ENCODE assay signal across 12 mouse cellular contexts in genomic region chr17:30335746-30336145, GRCm38 (mm10).
A peak's percentile ranks its signal among the peaks of the same experiment; 100 is the strongest.
DNase-seq lines count a peak whose midpoint lies in the region; ATAC-seq and TF ChIP-seq lines count a peak whose summit lies in the region.
"Had no signal": no experiment of that assay in that cellular context is flagged by ENCODE, and none has a peak within 500 bp of the region (broad histone marks: within the 10 kb centered on the region; RNA-seq: fewer than 3 reads in every experiment).

No protein-coding gene starts in this region.

- peak overlapping the region; percentile 24; the same call in 1 of the 2 replicates for H3K27ac ChIP-seq in gastrocnemius, adult 2 months
- peak overlapping the region; percentile 55; the same call in 1 of the 2 replicates for H3K27ac ChIP-seq in embryonic facial prominence, embryonic 10.5 days (replicated peaks)
- H3K27ac ChIP-seq in limb, embryonic 14.5 days (replicated peaks; ENCODE audit: low read depth, low read length): no peak overlapping the region
- no peak overlapping the region for H3K27ac ChIP-seq in neural tube, embryonic 15.5 days (replicated peaks)

- H3K4me1 ChIP-seq in embryonic facial prominence, embryonic 10.5 days: peaks cover 43% of the 10 kb centered on the region
- peaks cover 11% of the 10 kb centered on the region for H3K4me1 ChIP-seq in limb, embryonic 14.5 days (ENCODE audit: control insufficient read depth, insufficient read depth, low read length)
- H3K4me1 ChIP-seq in neural tube, embryonic 15.5 days: peaks cover 9% of the 10 kb centered on the region

- ATAC-seq in limb, embryonic 14.5 days (ENCODE audit: low FRiP score, low read depth): peak; percentile 37; the same call in 1 of the 2 replicates
- ATAC-seq in megakaryocyte-erythroid progenitor cell, adult 5-6 weeks (replicated peaks; ENCODE audit: low FRiP score, low TSS enrichment, poor library complexity, severe bottlenecking): no peak
- no peak for ATAC-seq in neural tube, embryonic 15.5 days (ENCODE audit: low FRiP score)

- no peaks in the 10 kb centered on the region for H3K9me3 ChIP-seq in embryonic facial prominence, embryonic 10.5 days
- no peaks in the 10 kb centered on the region for H3K9me3 ChIP-seq in limb, embryonic 14.5 days (ENCODE audit: control insufficient read depth, low read length)
- H3K9me3 ChIP-seq in neural tube, embryonic 15.5 days (replicated peaks): no peaks in the 10 kb centered on the region

- no peaks in the 10 kb centered on the region for H3K27me3 ChIP-seq in embryonic facial prominence, embryonic 10.5 days (replicated peaks; ENCODE audit: low read depth, poor library complexity, severe bottlenecking)
- H3K27me3 ChIP-seq in limb, embryonic 14.5 days (ENCODE audit: control insufficient read depth, insufficient read depth, low read length): no peaks in the 10 kb centered on the region
- H3K27me3 ChIP-seq in neural tube, embryonic 15.5 days (replicated peaks): no peaks in the 10 kb centered on the region

- no peak for TF ChIP-seq POLR2A in limb, embryonic 14.5 days (IDR thresholded peaks at IDR 0.05; ENCODE audit: borderline replicate concordance, extremely low read depth, insufficient read depth, insufficient read length)

- H3K4me2 ChIP-seq in limb, embryonic 14.5 days (replicated peaks; ENCODE audit: low read depth, low read length, severe bottlenecking): no peak overlapping the region
- H3K4me2 ChIP-seq in neural tube, embryonic 15.5 days: no peak overlapping the region

- H3K4me3 ChIP-seq in gastrocnemius, adult 2 months: no peak overlapping the region
- no peak overlapping the region for H3K4me3 ChIP-seq in embryonic facial prominence, embryonic 10.5 days
- no peak overlapping the region for H3K4me3 ChIP-seq in limb, embryonic 14.5 days (replicated peaks; ENCODE audit: low read length)
- no peak overlapping the region for H3K4me3 ChIP-seq in neural tube, embryonic 15.5 days (replicated peaks)
- H3K4me3 ChIP-seq: erythroblast, embryonic 14.5 days had no signal

- no peak for DNase-seq in gastrocnemius, adult 2 months
- no peak for DNase-seq in gastrocnemius, postnatal 4 days (ENCODE audit: low spot score in 2 of 2)
- peak; percentile 35 for DNase-seq in Muller cell, postnatal 12 days (ENCODE audit: inconsistent ontology term)
- DNase-seq in embryonic facial prominence, embryonic 10.5 days (ENCODE audit: low spot score): no peak
- DNase-seq in limb, embryonic 14.5 days (ENCODE audit: low spot score): peak; percentile 31
- DNase-seq in right cerebral cortex, adult 18-20 months: no peak
- DNase-seq: heart, postnatal 36 days; kidney, adult 2 months; lung, postnatal 10 days had no signal

- no peak overlapping the region for H3K9ac ChIP-seq in limb, embryonic 14.5 days (ENCODE audit: low read depth, low read length, severe bottlenecking)
- no peak overlapping the region for H3K9ac ChIP-seq in neural tube, embryonic 15.5 days (replicated peaks)

- WGBS in embryonic facial prominence, embryonic 10.5 days: 48% methylated on average over 8 of the region's 8 CpGs
- WGBS in limb, embryonic 14.5 days: 28% methylated on average over 8 of the region's 8 CpGs
- WGBS in neural tube, embryonic 15.5 days: 49% methylated on average over 8 of the region's 8 CpGs

- TF ChIP-seq CTCF in gastrocnemius, adult 2 months (IDR thresholded peaks at IDR 0.05): no peak

- intact Hi-C loops in gastrocnemius, adult 2 months (cut with DNase I): no loop called here

- no peaks in the 10 kb centered on the region for H3K36me3 ChIP-seq in embryonic facial prominence, embryonic 10.5 days (replicated peaks)
- no peaks in the 10 kb centered on the region for H3K36me3 ChIP-seq in limb, embryonic 14.5 days (ENCODE audit: control insufficient read depth, insufficient read depth, low read length)
- H3K36me3 ChIP-seq in neural tube, embryonic 15.5 days: no peaks in the 10 kb centered on the region

Comparison
In these comparisons a context has a peak if more than half of its experiments do, and no peak if none do; other contexts are left out.
1. DNase-seq: peak in Muller cell, postnatal 12 days (single experiment) and limb, embryonic 14.5 days (single experiment); none in gastrocnemius, adult 2 months (single experiment), gastrocnemius, postnatal 4 days (0 of 2), embryonic facial prominence, embryonic 10.5 days (single experiment) and right cerebral cortex, adult 18-20 months (single experiment).
2. H3K27ac ChIP-seq: peak in gastrocnemius, adult 2 months (single experiment) and embryonic facial prominence, embryonic 10.5 days (single experiment); none in limb, embryonic 14.5 days (single experiment) and neural tube, embryonic 15.5 days (single experiment).